Mouse (Mus musculus) neutrophil, adult 5-6 weeks (primary cell): ENCODE data around the gene Muc1. TPM values are rescaled to one million over a fixed set of nuclear protein-coding genes. Genes with fewer than 3 reads are reported as not detected.

Source experiments
- ATAC-seq: fragments of 151-379, 151-347 bp; 2 replicates; pipeline ENCODE4 v1.8.0; 2017; ENCODE audit warnings: mild to moderate bottlenecking, moderate TSS enrichment; ENCODE audit not compliant: insufficient number of reproducible peaks, poor library complexity, low FRiP score, severe bottlenecking; ENCODE audit errors: extremely low read depth
- total RNA-seq: library from RNA; stranded (forward); fragments of 200-1000 nt; gene quantifications from 2 replicates; pipeline ENCODE4 v1.2.3, GENCODE M21; 2017

The Muc1 gene
- total RNA-seq, 1 experiment from 2014 or later, result 7.1 TPM

- ATAC-seq, result no peak
Observed at GRCm38 (mm10) chr3:89254994-89255393, 26.1 kb downstream of the Muc1 start.

GRCm38 (mm10) chr3:89256177-89256576 lies 27.3 kb downstream of the Muc1 start:
- ATAC-seq, result no peak

- no peak for ATAC-seq
Observed at GRCm38 (mm10) chr3:89259076-89259475, 30.2 kb downstream of the Muc1 start, which contains the start of gene Dpm3. Gene Dpm3 (plus strand): TSS chr3:89259358.

- no peak for ATAC-seq
Observed at GRCm38 (mm10) chr3:89260211-89260610, 31.4 kb downstream of the Muc1 start.

GRCm38 (mm10) chr3:89262417-89262816 lies 33.6 kb downstream of the Muc1 start:
- ATAC-seq, result no peak

- ATAC-seq, result peak; percentile 88
Observed at GRCm38 (mm10) chr3:89266439-89266893, 37.6 kb downstream of the Muc1 start.

GRCm38 (mm10) chr3:89268916-89269315 lies 40.1 kb downstream of the Muc1 start:
- no peak for ATAC-seq

- ATAC-seq, result peak; percentile 34
Observed at GRCm38 (mm10) chr3:89270051-89270755, 41.3 kb downstream of the Muc1 start, which contains the start of gene Slc50a1. Gene Slc50a1 (minus strand): TSS chr3:89270570.

GRCm38 (mm10) chr3:89270891-89271290 lies 42.0 kb downstream of the Muc1 start:
- ATAC-seq, result no peak

- no peak for ATAC-seq
Observed at GRCm38 (mm10) chr3:89271760-89272159, 42.9 kb downstream of the Muc1 start.

- ATAC-seq, result no peak
Observed at GRCm38 (mm10) chr3:89276061-89276460, 47.2 kb downstream of the Muc1 start.

- ATAC-seq, result no peak
Observed at GRCm38 (mm10) chr3:89277281-89278021, 48.6 kb downstream of the Muc1 start.

GRCm38 (mm10) chr3:89278107-89278506 lies 49.2 kb downstream of the Muc1 start:
- no peak for ATAC-seq

GRCm38 (mm10) chr3:89278643-89279042 lies 49.8 kb downstream of the Muc1 start:
- ATAC-seq, result no peak

- peak; percentile 22; the same call in 1 of the 2 replicates for ATAC-seq
Observed at GRCm38 (mm10) chr3:89279153-89279890, 50.5 kb downstream of the Muc1 start.

GRCm38 (mm10) chr3:89280050-89280605 lies 51.3 kb downstream of the Muc1 start:
- ATAC-seq, result no peak

- ATAC-seq, result no peak
Observed at GRCm38 (mm10) chr3:89280606-89281511, 52.0 kb downstream of the Muc1 start, which contains the start of gene Efna1. Gene Efna1 (minus strand): TSS chr3:89281142.
